Mouse (Mus musculus): ENCODE data around the gene Bend6. TPM values are rescaled to one million over a fixed set of nuclear protein-coding genes. Genes with fewer than 3 reads are reported as not detected.

The Bend6 gene
- 0.29 and 0.86 TPM in 2 replicates for polyA plus RNA-seq (2012; rRNA removed; ENCODE audit: low replicate concordance)

GRCm38 (mm10) chr1:33907421-33908190, at the start of gene Bend6:
TSS of gene Bend6 (minus strand) at chr1:33907816.

GRCm38 (mm10) chr1:33908191-33908962, 761 bp upstream of the Bend6 start, which contains the start of gene Dst:
TSS of gene Dst (plus strand) at chr1:33908225.

GRCm38 (mm10) chr1:33813868-33814794, 93.5 kb downstream of the Bend6 start, which contains the start of gene Zfp451:
TSS of gene Zfp451 (minus strand) at chr1:33814595.

Other genes starting within 250 kb of the Bend6 start
- 2.3 and 4.4 TPM in 2 replicates for gene Prim2, start 238.0 kb downstream of the Bend6 start, polyA plus RNA-seq (2012; rRNA removed; ENCODE audit: low replicate concordance)
- 6.1 and 10.2 TPM in 2 replicates for gene Rab23, start 187.9 kb downstream of the Bend6 start, polyA plus RNA-seq (2012; rRNA removed; ENCODE audit: low replicate concordance)
- gene Bag2, start 150.0 kb downstream of the Bend6 start, polyA plus RNA-seq (2012; rRNA removed; ENCODE audit: low replicate concordance): 13.1 and 20.1 TPM in 2 replicates
- 4.1 and 10.0 TPM in 2 replicates for gene Zfp451, start 93.2 kb downstream of the Bend6 start, polyA plus RNA-seq (2012; rRNA removed; ENCODE audit: low replicate concordance)
- gene Dst, start 409 bp upstream of the Bend6 start, polyA plus RNA-seq (2012; rRNA removed; ENCODE audit: low replicate concordance): 38.6 and 38.9 TPM in 2 replicates

Measured in mammary gland, adult 2 months (tissue).